Mouse (Mus musculus): Measurements from ENCODE around the gene Kif2c. TPM values are rescaled to one million over a fixed set of nuclear protein-coding genes. Genes with fewer than 3 reads are reported as not detected.

Kif2c gene
- polyA plus RNA-seq (2017; shearing (Covaris generic)) = 3.7 TPM

GRCm38 (mm10) chr4:117181863-117182758 lies at the start of gene Kif2c:
TSS of gene Kif2c (minus strand) at chr4:117182639.

DNA sequence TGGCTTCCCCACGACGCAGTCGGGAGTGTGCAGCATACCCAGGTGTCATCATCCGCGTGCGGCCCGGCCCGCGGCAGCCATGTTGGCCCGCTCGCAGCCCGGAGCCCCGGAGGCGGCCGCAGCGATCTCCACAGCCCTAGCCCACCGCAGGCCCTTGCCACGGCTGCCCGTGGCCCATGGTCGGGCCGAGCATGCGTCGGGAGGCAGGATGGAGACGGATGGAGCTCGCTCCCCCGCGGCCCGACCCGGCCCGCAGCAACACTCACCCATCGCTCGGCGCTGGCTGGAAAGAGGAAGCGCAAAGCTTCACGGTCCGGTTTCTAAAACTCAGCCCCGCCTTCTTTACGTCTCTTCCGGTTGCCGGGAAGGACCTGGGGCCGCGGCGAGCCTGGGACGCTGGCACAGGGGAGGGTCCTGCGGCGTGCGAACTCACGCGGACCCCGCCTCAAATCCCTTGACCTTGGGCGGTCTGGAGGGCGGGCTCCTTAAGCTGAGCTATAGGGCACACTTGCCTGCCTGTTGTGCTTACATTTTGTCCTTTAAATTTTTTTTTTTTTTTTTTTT lies 26.6 kb downstream of the Kif2c start, which contains the start of gene Rps8:
Gene Rps8 (minus strand): TSS at position 452 of the 564 bp plus-strand sequence.

GRCm38 (mm10) chr4:117133817-117134600 lies 48.4 kb downstream of the Kif2c start, which contains the start of gene Plk3:
TSS of gene Plk3 (minus strand) at chr4:117133963.

GRCm38 (mm10) chr4:117126675-117127290 lies 55.7 kb downstream of the Kif2c start, which contains the start of gene Tctex1d4:
TSS of gene Tctex1d4 (plus strand) at chr4:117126794.

GRCm38 (mm10) chr4:117125348-117125909 lies 57.0 kb downstream of the Kif2c start, which contains the start of gene Btbd19:
TSS of gene Btbd19 (minus strand) at chr4:117125725.

Other genes starting within 250 kb of the Kif2c start
- gene Urod, start 188.2 kb downstream of the Kif2c start, polyA plus RNA-seq (2017; shearing (Covaris generic)) = 107 TPM
- 11.1 TPM for gene Hectd3, start 187.3 kb downstream of the Kif2c start, polyA plus RNA-seq (2017; shearing (Covaris generic))
- 32.8 TPM for gene Eif2b3, start 163.2 kb downstream of the Kif2c start, polyA plus RNA-seq (2017; shearing (Covaris generic))
- gene Ptch2, start 86.6 kb downstream of the Kif2c start, polyA plus RNA-seq (2017; shearing (Covaris generic)) = 0.35 TPM
- gene Btbd19, start 56.9 kb downstream of the Kif2c start, polyA plus RNA-seq (2017; shearing (Covaris generic)) = 61.4 TPM
- 1.4 TPM for gene Tctex1d4, start 55.8 kb downstream of the Kif2c start, polyA plus RNA-seq (2017; shearing (Covaris generic))
- 3.1 TPM for gene Plk3, start 48.7 kb downstream of the Kif2c start, polyA plus RNA-seq (2017; shearing (Covaris generic))
- gene Rps8, start 26.4 kb downstream of the Kif2c start, polyA plus RNA-seq (2017; shearing (Covaris generic)) = 478 TPM
- 1.1 TPM for gene Tmem53, start 69.3 kb upstream of the Kif2c start, polyA plus RNA-seq (2017; shearing (Covaris generic))
- gene Armh1, start 69.5 kb upstream of the Kif2c start, polyA plus RNA-seq (2017; shearing (Covaris generic)) = not detected